Mouse (Mus musculus) adrenal gland, postnatal 25 days (tissue): ENCODE data around the gene Slc52a3. TPM values are rescaled to one million over a fixed set of nuclear protein-coding genes. Genes with fewer than 3 reads are reported as not detected.

Source experiments
- DNase-seq: peaks from one replicate; pipeline ENCODE4 v3.0.0; 2021; ENCODE audit warnings: mixed read lengths
- long read RNA-seq: library from polyadenylated mRNA; stranded (forward); transcript quantifications from one replicate; pipeline ENCODE4 v2.0.0, GENCODE M21; 2021
- total RNA-seq: library from RNA; stranded (reverse); gene quantifications from 2 replicates; pipeline ENCODE4 v1.2.3, GENCODE M21; 2021

The Slc52a3 gene
- total RNA-seq = 2.3 and 2.6 TPM in 2 replicates
- long read RNA-seq, partial matches to known transcripts = 0 of 1 reads
- long read RNA-seq, other reads (novel, unspliced or antisense) = 1 of 1 reads

GRCm38 (mm10) chr2:151996229-151997189, at the start of gene Slc52a3:
Gene Slc52a3 (plus strand): TSS chr2:151996511.
- peak; percentile 90 for DNase-seq

GRCm38 (mm10) chr2:151947617-151948016, 48.7 kb upstream of the Slc52a3 start:
- DNase-seq = no peak

GRCm38 (mm10) chr2:151948311-151948710, 48.0 kb upstream of the Slc52a3 start:
- no peak for DNase-seq

GRCm38 (mm10) chr2:151949082-151949774, 47.1 kb upstream of the Slc52a3 start:
- DNase-seq = no peak

- DNase-seq = no peak
These were observed 42.6 kb upstream of the Slc52a3 start for GRCm38 (mm10) chr2:151953665-151954064.

- no peak for DNase-seq
These were observed 39.7 kb upstream of the Slc52a3 start for GRCm38 (mm10) chr2:151956500-151957137.

- no peak for DNase-seq
These were observed 37.0 kb upstream of the Slc52a3 start for GRCm38 (mm10) chr2:151959274-151959673.

- no peak for DNase-seq
These were observed 34.8 kb upstream of the Slc52a3 start for GRCm38 (mm10) chr2:151961284-151962196.

GRCm38 (mm10) chr2:151962474-151962873, 33.8 kb upstream of the Slc52a3 start:
- peak; percentile 49 for DNase-seq

GRCm38 (mm10) chr2:151963319-151963718, 33.0 kb upstream of the Slc52a3 start:
- no peak for DNase-seq

- no peak for DNase-seq
These were observed 32.3 kb upstream of the Slc52a3 start for GRCm38 (mm10) chr2:151964052-151964451.

GRCm38 (mm10) chr2:151967176-151967750, 29.0 kb upstream of the Slc52a3 start:
- DNase-seq = no peak

- DNase-seq = no peak
These were observed 28.5 kb upstream of the Slc52a3 start for GRCm38 (mm10) chr2:151967792-151968191.

GRCm38 (mm10) chr2:151968451-151968850, 27.9 kb upstream of the Slc52a3 start:
- DNase-seq = no peak

- DNase-seq = no peak
These were observed 27.3 kb upstream of the Slc52a3 start for GRCm38 (mm10) chr2:151968986-151969385.

GRCm38 (mm10) chr2:151969396-151969795, 26.9 kb upstream of the Slc52a3 start:
- DNase-seq = no peak

GRCm38 (mm10) chr2:151970191-151971172, 25.8 kb upstream of the Slc52a3 start:
- peak; percentile 71 for DNase-seq

- no peak for DNase-seq
These were observed 24.6 kb upstream of the Slc52a3 start for GRCm38 (mm10) chr2:151971748-151972147.

- no peak for DNase-seq
These were observed 23.3 kb upstream of the Slc52a3 start for GRCm38 (mm10) chr2:151972880-151973594.
